Mouse (Mus musculus) kidney, adult 2 months (tissue): ENCODE measurements at regions not wholly inside any gene's neighbourhood (a gene's known extent, or its start where the extent isn't known, plus 50 kb on each side); places are given as distances from the start of the nearest gene placed in this dataset.

Experiments
- DNase-seq: peaks from one replicate; pipeline ENCODE4 v3.0.0; 2021
- H3K27ac ChIP-seq: fragments of 200-500 bp; 2 replicates; pipeline ENCODE4 v1.5.1; 2012; ENCODE audit warnings: low read depth, low read length, control low read depth, inconsistent platforms; ENCODE audit not compliant: insufficient read depth
- H3K27me3 ChIP-seq: fragments of 200-500 bp; replicated peaks from 2 replicates; pipeline ENCODE4 v1.6.1; 2012; ENCODE audit warnings: mild to moderate bottlenecking, moderate library complexity, low read length, inconsistent platforms; ENCODE audit not compliant: control insufficient read depth, insufficient read depth
- H3K36me3 ChIP-seq: fragments of 200-500 bp; 2 replicates; pipeline ENCODE4 v1.6.1; 2012; ENCODE audit warnings: mild to moderate bottlenecking, moderate library complexity, low read length, inconsistent platforms; ENCODE audit not compliant: control insufficient read depth, insufficient read depth
- H3K4me1 ChIP-seq: fragments of 200-500 bp; 2 replicates; pipeline ENCODE4 v1.6.1; 2011; ENCODE audit warnings: low read length; ENCODE audit not compliant: control insufficient read depth, insufficient read depth
- H3K4me3 ChIP-seq: fragments of 200-500 bp; 2 replicates; pipeline ENCODE4 v1.5.1; 2011; ENCODE audit warnings: mild to moderate bottlenecking, low read depth, low read length, control low read depth; ENCODE audit not compliant: insufficient read depth
- CTCF ChIP-seq: fragments of 200-500 bp; conservative IDR thresholded peaks from 2 replicates; pipeline ENCODE4 v1.5.1; 2011; ENCODE audit warnings: low read depth, mild to moderate bottlenecking, control low read depth, low read length, moderate library complexity, mixed read lengths; ENCODE audit not compliant: insufficient read depth, insufficient read length
- POLR2A ChIP-seq: fragments of 200-500 bp; IDR thresholded peaks from one replicate; pipeline ENCODE4 v1.6.1; 2011; ENCODE audit warnings: low read depth, low read length, control low read depth
- WGBS: fragments of 180-500 bp; shearing (Covaris S2); methylation state at CpG from one replicate; pipeline ENCODE4 v1.1.7; 2018; 5-methylcytosine and 5-hydroxymethylcytosine counted together

GRCm38 (mm10) chr16:25584337-25585069 is 99.1 kb upstream of the Trp63 start:
- Histone ChIP-seq H3K4me3 (no peak overlapping the region), H3K27me3 (no peaks in the 10 kb centered on the region), H3K27ac (no peak overlapping the region), H3K4me1 (no peaks in the 10 kb centered on the region), H3K36me3 (no peaks in the 10 kb centered on the region)
- WGBS = 38% methylated on average over 14 of the region's 14 CpGs
- peak; percentile 3 for DNase-seq
- TF ChIP-seq CTCF (no peak), POLR2A (no peak)

GRCm38 (mm10) chr16:25585070-25585454 is 98.5 kb upstream of the Trp63 start:
- DNase-seq = no peak
- Histone ChIP-seq H3K27me3 (no peaks in the 10 kb centered on the region), H3K4me1 (no peaks in the 10 kb centered on the region), H3K36me3 (no peaks in the 10 kb centered on the region), H3K27ac (no peak overlapping the region), H3K4me3 (no peak overlapping the region)
- TF ChIP-seq POLR2A (no peak), CTCF (no peak)
- 32% methylated on average over 7 of the region's 7 CpGs for WGBS

- H3K4me1 ChIP-seq = no peaks in the 10 kb centered on the region
Observed at GRCm38 (mm10) chr16:25585953-25586352, 97.6 kb upstream of the Trp63 start.

GRCm38 (mm10) chr16:25587879-25588347 is 95.7 kb upstream of the Trp63 start:
- Histone ChIP-seq H3K4me3 (no peak overlapping the region), H3K36me3 (no peaks in the 10 kb centered on the region), H3K27ac (no peak overlapping the region), H3K4me1 (no peaks in the 10 kb centered on the region), H3K27me3 (no peaks in the 10 kb centered on the region)
- no peak for DNase-seq
- 85% methylated on average over 10 of the region's 10 CpGs for WGBS
- TF ChIP-seq CTCF = no peak
- TF ChIP-seq POLR2A = no peak

More at GRCm38 (mm10) chr16:25585953-25586352, 97.6 kb upstream of the Trp63 start:
- Histone ChIP-seq H3K36me3 (no peaks in the 10 kb centered on the region), H3K27me3 (no peaks in the 10 kb centered on the region), H3K27ac (no peak overlapping the region), H3K4me3 (no peak overlapping the region)
- TF ChIP-seq CTCF = no peak
- TF ChIP-seq POLR2A = no peak
- WGBS = 86% methylated on average over 3 of the region's 3 CpGs
- no peak for DNase-seq

- Histone ChIP-seq H3K27ac (no peak overlapping the region), H3K4me1 (no peaks in the 10 kb centered on the region), H3K36me3 (no peaks in the 10 kb centered on the region), H3K27me3 (no peaks in the 10 kb centered on the region), H3K4me3 (no peak overlapping the region)
- WGBS = 63% methylated on average over 1 of the region's 1 CpGs
- no peak for DNase-seq
- TF ChIP-seq CTCF = no peak
- no peak for TF ChIP-seq POLR2A
Observed at GRCm38 (mm10) chr16:25597435-25597834, 86.1 kb upstream of the Trp63 start.

- DNase-seq = no peak
- Histone ChIP-seq H3K27me3 (no peaks in the 10 kb centered on the region), H3K4me1 (no peaks in the 10 kb centered on the region), H3K4me3 (no peak overlapping the region), H3K27ac (no peak overlapping the region), H3K36me3 (no peaks in the 10 kb centered on the region)
- TF ChIP-seq POLR2A = no peak
- no peak for TF ChIP-seq CTCF
- WGBS = 79% methylated on average over 2 of the region's 2 CpGs
Observed at GRCm38 (mm10) chr16:25603121-25603520, 80.4 kb upstream of the Trp63 start.

GRCm38 (mm10) chr16:25615229-25615628 is 68.3 kb upstream of the Trp63 start:
- TF ChIP-seq CTCF (no peak), POLR2A (no peak)
- H3K27ac ChIP-seq = no peak overlapping the region
- no peaks in the 10 kb centered on the region for H3K4me1 ChIP-seq
- no peaks in the 10 kb centered on the region for H3K36me3 ChIP-seq
- no peaks in the 10 kb centered on the region; the same call in 1 of the 2 replicates for H3K27me3 ChIP-seq
- H3K4me3 ChIP-seq = no peak overlapping the region
- DNase-seq = no peak
- WGBS = 82% methylated on average over 4 of the region's 4 CpGs
